Mouse (Mus musculus) cerebellum, adult (tissue): Measurements from ENCODE around the gene Zfp74.
"Not testable (repeated sequence)": the region's sequence is repeated elsewhere in the genome, so short reads cannot be mapped to it uniquely, and the experiment has no call there.

Experiments
- ATAC-seq: cut with Nextera tagmentation; 2 replicates; pipeline ENCODE4 v1.9.2; 2017; ENCODE audit warnings: mild to moderate bottlenecking, moderate library complexity, mixed read lengths; ENCODE audit not compliant: insufficient number of reproducible peaks, low FRiP score, low TSS enrichment

The Zfp74 gene

DNA sequence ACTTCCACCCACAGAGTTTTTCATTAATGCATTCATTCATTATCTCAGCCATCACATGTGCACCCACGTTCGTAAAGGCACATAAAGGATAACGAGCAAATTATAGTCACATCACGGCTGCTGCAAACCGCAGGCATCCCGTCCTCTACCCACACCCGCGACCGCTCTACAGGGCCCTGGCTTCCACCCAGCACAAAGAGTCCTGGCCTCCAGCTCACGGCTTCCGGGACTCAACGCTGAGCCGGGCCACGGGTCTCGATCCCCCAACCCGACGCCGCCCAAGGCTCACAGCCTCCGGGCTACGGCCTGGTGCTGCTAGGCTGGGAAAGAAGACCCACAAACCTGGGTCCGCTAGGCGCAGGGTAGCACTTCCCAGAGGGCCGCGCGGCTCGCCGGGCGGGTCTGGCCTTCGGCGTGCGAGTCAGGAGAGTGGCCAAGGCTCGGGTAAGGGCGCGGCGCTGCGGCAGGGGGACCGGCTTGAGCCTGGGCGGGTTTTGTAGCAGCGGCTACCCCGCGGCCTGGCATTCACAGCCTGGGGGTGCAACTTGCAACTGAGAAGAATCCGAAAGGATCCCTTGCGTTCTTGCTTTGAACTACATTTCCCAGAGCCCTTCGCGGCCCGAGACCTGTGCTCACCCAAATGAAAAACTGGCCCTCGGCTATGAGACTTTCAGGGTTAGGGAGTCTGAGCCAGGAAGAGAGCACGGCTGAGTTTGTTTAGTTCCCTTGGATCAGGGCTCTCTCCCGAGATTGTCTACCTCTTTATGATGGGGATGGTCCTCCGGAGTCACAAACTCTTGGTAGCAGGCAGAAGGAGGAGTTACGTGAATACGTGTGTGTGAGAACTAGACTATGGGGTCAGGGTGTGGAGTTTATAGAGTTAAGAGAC is at the start of gene Zfp74:
Gene Zfp74, minus strand, starts transcription at position 577 of the 889 bp plus-strand sequence.
- peak; percentile 90; the same call in 1 of the 2 replicates for ATAC-seq

DNA sequence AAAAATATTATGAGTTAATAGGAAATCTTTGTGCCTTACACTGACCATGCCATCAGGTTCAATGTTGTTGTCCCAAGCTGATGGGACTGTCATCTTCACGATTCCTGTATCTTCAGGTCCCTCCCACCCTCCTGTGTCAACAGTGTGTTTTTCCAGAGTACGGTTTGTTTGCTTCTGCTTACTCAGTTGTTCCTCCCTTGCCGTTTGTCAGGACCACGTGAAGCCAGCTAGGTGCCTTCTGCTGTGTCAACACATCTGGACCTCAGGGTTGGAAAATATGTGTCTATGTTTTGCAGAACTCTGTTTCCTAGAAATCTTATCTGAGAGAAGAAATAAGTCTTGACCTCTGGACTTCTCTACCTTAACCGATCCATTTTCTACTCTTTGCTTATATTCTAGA is 46.7 kb upstream of the Zfp74 start:
- ATAC-seq, result no peak

DNA sequence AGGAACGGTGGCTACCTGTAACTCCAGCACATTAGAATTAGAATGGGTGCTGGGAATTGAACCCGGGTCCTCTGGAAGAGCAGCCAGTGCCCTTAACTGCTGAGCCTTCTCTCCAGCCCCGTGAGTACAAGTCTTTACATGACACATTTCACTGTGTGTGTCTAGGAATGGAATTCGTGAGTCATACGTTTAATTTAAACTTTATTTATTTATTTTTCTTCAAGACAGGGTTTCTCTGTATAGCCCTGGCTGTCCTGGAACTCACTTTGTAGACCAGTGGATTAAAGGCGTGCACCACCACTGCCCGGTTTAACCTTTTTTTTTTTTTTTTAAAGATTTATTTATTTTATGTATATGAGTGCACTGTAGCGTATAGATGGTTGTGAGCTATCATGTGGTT is 41.2 kb upstream of the Zfp74 start:
- no peak for ATAC-seq

DNA sequence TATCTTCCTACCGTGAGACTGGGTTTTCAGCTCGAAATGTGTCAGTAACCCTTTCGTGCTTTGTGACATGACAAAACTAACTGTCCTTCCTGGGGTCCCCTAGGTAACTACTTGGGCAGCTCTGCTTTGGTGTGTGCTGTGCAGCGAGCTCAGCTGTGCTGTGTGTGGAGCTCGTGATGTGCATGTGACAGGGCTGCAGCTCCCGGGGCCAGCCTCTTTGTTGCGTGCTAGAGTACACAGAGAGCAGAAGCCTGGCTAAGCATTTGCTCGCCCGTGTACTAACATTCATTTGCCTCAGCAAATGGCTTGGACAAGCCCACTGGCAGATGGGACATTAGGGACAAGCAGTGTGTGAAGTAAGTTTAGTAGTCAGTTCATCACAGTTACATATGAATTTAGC is 39.5 kb upstream of the Zfp74 start:
- no peak for ATAC-seq

DNA sequence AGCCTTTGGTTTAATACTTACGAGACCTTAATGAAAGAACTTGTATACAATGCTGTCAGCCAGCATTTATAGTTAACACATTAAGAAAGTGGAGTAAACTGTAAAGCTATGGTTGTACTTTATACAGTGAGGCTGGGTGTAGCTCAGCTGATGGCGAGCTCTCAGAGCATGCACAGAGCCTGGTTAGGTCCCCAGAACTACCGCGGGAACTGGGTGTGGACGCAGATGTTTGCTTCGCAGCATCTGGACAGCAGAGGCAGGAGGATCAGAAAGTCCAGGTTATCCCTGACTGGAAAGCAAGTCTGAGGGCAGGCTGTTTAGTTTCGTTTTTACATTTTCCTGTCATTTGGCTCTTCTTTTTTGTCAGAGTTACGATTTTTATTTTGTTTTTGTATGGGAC is 38.8 kb upstream of the Zfp74 start:
- no peak for ATAC-seq

DNA sequence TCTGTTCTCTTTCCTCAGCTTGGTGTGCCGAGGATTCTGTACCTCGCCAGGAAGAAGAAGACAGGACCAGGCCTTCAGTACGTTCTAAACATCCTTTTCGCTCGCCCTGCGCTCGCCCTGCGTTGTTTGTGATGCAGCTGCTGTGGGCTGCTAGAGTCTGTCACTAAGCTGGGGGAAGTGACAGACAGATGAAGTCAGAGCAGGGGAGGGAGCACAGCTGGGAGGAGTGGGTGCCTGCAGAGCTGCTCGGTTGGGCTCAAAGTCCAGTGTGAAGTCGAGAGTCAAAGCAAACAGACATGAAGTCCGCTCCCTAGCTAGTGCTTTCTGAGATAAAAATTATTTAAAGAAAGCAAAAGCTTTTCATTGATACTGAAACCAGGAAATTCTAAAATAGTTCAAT is 35.1 kb upstream of the Zfp74 start:
- no peak for ATAC-seq

DNA sequence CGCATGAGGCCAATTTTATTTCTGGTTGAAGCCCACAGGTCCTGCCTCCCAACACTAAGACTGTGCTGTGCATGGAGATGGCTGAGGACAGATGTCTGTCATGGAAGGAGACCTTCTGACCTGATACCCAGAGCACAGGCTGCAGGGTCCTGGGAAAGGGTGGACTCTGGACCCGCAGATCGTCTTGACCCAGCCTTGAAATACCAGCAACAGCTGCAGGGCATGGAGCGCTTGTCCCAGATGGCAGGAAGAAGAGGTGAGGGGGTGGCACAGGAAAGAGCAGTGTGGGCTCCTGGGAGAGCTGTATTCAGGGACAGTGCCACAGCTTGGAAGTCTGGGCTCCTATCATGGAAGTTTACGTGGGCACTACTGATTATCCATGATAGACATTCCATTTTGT is 33.7 kb upstream of the Zfp74 start:
- no peak for ATAC-seq

DNA sequence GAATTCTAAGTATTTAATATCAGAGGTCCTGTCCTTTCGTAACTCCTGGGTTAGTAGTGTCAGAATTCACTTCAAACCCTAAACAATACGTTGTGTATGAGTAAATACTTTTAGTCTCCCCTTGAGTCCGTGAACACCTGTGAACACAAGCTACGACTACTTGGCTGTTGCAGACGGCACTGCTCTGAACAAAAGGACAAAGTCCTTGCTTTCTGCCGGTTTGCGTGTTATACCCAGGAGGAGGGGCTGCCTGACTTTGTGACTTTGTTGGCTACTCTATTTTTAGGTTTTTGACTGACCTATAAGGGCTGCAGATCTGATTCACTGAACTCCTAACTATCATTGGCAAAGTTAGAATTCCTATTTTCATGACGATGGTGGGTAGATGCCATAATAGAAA is 32.2 kb upstream of the Zfp74 start:
- ATAC-seq, result no peak

DNA sequence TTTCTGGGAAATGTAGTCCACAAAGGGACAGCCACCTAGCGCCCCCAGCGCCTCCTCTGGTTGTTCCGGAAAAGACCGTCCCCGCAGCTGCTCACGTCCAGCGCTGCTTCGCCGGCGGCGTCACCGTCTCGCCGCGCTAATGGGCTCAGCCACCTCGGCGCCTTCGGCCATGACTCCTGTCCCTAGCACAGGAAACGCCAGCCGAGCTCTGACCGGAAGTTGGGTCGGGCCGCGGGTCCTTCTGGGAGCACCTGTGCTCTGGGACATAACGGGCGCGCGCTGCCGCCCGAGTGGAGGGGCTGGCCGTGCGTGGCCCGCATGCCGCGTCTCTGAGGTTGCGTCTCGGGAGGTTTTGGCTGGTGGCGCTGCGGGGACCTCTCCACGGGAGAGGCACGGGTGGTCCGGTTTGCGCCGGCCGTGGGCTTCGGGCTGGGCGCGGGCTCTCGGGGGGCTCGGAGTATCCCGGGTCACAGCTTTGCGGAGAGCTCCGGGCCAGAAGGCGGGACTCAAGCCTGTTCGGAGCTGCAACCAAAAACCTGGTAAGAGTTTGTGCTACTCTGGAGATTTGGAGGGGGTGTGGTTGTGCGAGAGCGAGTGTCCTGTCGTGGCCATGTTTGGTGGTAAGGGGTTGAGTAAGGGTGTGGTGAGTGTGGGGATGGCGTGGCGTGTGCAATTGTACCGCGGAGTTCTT is 29.9 kb upstream of the Zfp74 start, which contains the start of gene Zfp568:
Gene Zfp568, plus strand, starts transcription at position 266 of the 691 bp plus-strand sequence.
- ATAC-seq, result peak; percentile 97

DNA sequence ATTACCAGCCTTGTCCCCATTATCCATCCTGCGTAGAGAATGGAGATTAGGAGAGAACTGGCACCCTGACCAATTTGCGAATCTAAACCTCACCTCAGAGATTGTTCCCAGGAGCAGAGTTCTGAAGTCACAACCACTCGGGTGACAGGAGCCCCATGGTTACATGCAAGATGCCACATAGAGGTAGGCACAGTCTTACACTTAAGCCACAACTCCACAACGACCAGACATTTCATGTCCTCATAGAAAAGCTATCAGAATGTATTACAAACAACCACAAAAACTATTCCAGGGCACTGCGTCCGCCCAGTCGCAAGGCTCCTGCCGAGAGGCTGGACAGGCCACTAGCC is 29.4 kb upstream of the Zfp74 start:
- 0 out of 2 replicates have a peak, but pooled peaks have one; percentile 49 for ATAC-seq

DNA sequence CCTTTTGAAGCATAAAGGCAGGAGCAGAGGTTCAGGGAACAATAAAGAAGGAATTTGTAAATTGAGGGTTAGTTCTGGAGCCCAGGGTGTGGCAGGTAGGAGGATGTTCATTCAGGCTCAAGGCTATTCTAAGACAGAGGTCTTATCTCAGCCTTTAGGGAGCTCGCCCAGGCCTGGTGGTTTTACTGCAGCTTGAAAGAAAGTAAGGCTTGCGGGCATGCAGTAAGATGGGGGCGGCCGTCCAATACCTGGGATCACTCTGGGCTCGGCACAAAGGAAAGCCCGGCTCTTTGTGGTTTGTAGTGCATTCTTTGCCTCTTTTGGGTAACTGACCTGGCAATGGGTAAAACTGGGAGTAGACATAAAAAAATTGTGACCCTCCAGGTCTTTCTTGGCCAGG is 29.0 kb upstream of the Zfp74 start:
- ATAC-seq, result no peak

DNA sequence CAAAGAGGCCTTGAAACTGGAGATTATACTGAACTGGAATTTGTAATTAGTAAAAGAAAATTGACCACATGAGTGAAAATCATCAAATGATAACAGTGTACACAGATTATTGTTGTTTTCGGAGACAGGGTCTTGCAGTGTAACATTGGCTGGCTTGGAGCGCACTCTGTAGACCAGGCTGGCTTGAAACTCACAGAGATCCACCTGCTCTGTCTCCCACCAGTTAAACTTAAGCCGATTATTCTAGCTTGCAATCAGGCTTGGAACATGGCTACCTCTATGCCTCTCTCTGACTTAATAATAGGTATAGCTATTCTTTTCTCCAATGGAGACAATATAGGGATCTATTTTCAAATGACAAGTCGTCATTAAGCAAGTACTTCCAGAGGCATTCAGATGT is 28.5 kb upstream of the Zfp74 start:
- no peak for ATAC-seq

DNA sequence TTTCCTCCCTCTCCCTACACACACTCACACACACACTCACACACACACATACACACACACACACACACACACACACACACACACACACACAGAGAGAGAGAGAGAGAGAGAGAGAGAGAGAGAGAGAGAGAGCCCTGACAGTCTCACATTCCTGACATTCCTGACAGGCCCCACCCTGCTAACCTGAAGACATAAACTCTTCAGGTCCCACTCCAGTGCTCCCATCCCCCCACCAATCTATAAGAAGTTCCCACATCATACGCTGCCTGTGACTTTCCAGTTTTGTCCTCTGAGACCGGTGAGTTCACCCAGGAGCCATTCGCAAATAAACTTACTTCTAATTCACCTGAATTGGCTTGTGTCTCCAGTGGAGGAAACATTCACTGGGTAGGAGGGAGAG is 28.0 kb upstream of the Zfp74 start:
- ATAC-seq, result no peak

DNA sequence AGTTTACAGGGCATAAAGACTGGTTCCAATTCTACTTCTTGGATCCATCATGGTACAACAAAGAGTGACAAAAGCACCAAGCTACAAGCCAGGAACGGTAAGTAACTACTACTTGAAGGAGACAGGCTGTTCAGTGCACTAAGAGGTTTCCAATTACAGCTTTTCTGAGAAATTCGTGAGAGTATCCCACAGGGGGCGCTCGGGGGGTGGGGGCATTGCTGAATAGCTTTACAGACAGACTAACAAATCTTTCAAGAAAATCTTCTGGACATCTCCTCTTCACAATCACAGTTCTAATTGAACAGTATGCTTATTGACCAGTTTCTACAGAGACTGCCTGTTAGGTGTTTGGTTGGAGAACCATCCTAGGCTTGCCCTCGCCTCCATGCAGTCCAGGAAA is 27.6 kb upstream of the Zfp74 start:
- no peak for ATAC-seq

DNA sequence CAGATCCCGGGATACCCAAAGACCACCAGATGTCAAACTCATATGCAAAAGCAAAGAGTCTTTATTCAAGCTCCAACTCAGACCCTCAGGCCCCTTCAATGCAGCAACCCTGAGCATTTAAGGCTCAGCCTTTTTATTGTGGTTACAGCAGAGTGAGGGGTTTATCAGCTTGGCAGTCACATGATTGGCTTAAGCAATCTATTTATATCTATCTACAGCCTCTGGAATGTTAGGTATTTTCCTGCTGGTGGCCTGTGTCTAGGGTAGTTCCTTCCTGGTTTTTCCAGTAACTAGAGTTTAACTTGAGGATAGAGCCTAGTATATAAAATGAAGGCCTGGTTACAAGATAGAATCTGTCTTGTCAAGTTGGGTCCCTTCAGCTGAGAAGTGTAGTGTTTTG is 26.9 kb upstream of the Zfp74 start:
- ATAC-seq, result no peak

DNA sequence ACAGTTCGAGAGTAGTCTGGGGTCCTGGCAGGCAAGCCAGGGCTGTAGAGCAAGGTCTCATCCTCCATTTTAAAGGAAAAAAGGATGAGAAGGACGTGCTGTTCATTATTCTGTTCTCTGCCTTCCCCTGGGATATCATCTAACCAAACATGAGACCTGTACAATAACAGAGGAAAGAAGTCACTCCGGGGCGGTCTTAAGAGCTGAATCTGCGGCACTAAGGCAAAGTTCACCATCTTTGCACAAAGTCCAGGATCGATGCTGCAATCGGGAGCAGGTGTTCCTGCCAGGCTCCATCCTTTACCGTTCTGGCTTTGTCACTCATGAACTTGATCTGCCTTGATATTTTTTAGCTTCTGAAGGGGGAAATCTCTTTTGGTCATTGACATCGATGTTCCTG is 16.8 kb upstream of the Zfp74 start:
- ATAC-seq, result no peak

DNA sequence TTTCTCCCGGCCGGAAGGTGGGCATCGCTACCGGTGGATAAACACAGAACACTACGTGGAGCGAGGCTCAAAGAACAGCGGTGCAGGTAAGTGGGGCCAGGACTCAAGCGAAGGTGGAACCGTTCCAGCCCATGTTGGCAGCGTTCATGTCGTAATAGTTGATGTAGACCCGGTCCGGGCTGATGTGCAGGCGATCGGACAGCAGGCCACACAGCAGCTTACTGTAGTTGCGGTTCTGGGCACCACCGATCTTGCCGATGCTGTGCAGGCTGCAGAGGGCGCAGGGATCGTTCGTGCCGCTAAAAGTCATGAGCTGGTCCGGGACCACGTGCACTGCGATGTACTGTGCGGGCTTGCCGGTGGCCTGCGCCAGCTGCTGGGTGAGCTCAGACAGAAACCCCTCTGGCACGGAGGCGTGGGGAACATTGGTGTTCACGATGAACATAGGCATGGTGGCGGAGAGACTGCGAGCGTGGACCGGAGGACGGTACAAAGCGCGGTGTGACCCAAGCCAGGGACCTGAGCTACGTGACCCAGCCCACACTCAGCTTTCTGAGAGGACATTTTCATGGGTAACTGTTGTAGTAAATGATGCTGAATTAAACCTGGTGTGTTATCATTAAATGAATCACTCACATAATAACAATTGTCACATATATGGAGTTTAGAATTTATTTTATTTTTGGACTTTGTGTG is 11.4 kb upstream of the Zfp74 start:
- ATAC-seq, result not testable (repeated sequence)

DNA sequence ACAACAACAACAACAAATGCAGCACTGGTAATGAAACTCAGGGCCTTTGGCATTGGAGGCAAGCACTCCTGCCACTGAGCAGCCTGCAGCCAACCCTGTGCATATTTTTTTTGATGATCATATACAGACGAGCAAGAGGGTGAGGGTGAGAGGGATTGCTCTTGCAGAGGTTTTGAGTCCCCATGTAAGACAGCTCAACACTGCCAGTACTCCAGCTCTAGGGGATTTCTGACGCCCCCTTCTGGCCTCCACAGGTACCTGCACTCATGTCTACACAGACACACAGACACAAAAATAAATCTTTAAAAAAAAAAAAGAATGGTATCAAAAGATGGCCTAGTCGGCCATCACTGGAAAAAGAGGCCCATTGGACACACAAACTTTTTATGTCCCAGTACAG is 5.1 kb upstream of the Zfp74 start:
- no peak for ATAC-seq

DNA sequence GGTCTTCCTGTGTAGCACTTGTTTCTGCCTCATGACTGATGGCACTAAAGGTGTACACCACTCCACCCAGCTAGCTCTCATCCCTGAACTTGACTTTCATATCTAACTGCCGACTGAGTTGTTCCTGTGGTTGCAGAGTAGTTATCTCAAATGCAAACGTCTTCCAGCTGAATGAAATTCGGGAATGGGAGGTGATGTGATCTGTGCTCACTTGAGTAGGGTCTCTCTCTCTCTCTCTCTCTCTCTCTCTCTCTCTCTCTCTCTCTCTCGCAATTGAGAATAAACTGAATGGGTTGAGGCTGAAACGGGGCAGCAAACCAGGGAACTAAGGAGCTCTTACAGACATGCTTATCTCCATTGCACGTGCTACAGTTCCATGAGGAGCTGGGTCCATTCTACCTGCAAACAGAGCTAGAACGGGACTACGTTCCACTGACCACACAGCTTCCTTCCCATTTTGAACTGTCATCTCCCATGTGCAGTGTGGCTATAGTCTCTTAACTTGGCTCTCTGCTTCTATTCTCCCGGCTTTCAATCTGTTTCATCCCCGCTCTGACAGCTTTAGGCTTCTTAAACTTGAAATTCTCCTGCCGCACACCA is 4.3 kb upstream of the Zfp74 start:
- ATAC-seq, result no peak

DNA sequence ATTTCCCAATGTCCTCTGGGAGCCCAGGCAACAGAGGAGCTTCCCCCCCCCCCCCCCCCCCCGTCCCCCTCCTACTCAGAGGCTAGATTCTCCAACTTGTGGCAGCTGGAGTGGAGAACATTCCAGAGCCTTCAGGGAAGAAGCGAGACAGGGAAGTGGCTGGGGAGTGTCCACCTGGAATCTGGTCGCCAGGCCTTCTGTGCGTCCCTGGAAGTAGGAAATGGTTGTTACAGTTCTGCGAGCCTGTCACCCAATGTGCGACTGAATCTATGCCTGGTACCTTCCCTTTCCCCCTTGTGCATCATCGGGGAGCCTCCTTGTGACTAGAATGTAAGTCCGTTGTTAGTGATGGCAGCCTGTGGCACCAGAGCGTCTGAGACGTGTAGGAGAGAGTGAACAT is 2.4 kb upstream of the Zfp74 start:
- no peak for ATAC-seq

DNA sequence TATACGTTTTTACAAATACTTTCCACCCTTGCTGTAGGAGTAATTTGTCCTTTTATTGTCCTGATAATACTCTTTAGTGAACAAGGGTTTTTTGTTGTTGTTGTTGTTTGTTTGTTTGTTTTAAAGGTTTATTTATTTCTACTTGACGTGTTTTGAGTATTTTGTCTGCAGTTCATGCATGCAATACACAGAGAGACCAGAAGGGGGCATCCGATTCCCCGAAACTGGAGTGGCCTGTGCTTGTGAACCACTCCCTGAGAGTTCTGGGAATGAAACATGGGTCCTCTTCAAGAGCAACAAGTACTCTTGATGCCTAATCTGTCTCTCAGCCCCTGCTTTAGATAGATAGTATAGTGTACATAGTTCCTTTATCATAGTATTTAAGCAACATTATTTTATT is 842 bp upstream of the Zfp74 start:
- ATAC-seq, result no peak
